ENCODE assay signal across 8 mouse cellular contexts in the genomic region with DNA sequence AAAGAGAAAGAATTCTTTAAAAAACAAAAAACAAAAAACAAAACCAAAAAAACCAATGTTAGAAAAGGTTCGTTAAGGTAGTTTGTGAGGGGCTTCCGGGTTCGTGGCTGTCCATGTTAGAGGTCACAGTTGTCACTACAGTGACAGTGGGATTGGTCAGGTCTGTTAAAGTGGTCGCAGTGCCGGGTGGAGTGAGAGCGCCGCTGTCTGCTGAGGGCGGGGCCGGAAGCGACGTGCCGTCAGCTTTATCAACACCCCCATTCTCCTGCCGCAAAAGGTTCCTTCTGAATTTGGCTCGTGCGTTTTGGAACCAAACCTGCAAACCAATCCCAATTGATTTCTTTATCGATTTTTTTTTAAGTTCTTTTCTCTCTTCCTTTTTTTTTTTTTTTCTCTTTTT. TPM values are rescaled to one million over a fixed set of nuclear protein-coding genes. Genes with fewer than 3 reads are reported as not detected.
DNase-seq lines count a peak whose midpoint lies in the region; ATAC-seq and TF ChIP-seq lines count a peak whose summit lies in the region.

No protein-coding gene starts in this region.

- DNase-seq in heart, adult 2 months = no peak
- DNase-seq in c-Kit-positive CD71-positive TER-119-positive erythroid progenitor cells, embryonic 14.5 days (ENCODE audit: low spot score) = peak; percentile 57
- peak; percentile 65 for DNase-seq in hindbrain, embryonic 11.5 days (ENCODE audit: low spot score)
- DNase-seq in thymus, postnatal 14 days = peak; percentile 62
- no peak for DNase-seq in left cerebral cortex, postnatal 36 days (ENCODE audit: low spot score in 2 of 2)
- DNase-seq in gastrocnemius, adult 8-10 months (ENCODE audit: low spot score in 2 of 2) = no peak

- H3K9me3 ChIP-seq in heart, embryonic 11.5 days (replicated peaks; ENCODE audit: control insufficient read depth, low read length) = no peaks in the 10 kb centered on the region
- H3K9me3 ChIP-seq in hindbrain, embryonic 11.5 days (ENCODE audit: control insufficient read depth, low read length) = no peaks in the 10 kb centered on the region
- H3K9me3 ChIP-seq in megakaryocyte, embryonic 14.5 days = no peaks in the 10 kb centered on the region

- H3K4me3 ChIP-seq in heart, embryonic 11.5 days (ENCODE audit: low read depth, low read length) = peak overlapping the region; percentile 37
- no peak overlapping the region for H3K4me3 ChIP-seq in heart, adult 2 months
- H3K4me3 ChIP-seq in hindbrain, embryonic 11.5 days (ENCODE audit: low read depth, low read length) = peak overlapping the region; percentile 26; the same call in 1 of the 2 replicates
- peak overlapping the region; percentile 91 for H3K4me3 ChIP-seq in megakaryocyte, embryonic 14.5 days (replicated peaks)

- TF ChIP-seq POLR2A in heart, adult 2 months (IDR thresholded peaks at IDR 0.05; ENCODE audit: insufficient read depth, low read depth, low read length) = no peak

- no peaks in the 10 kb centered on the region for H3K79me2 ChIP-seq in heart, adult 2 months (replicated peaks; ENCODE audit: control insufficient read depth, insufficient read depth, low read length)

- H3K27ac ChIP-seq in heart, embryonic 11.5 days (ENCODE audit: low read depth, low read length) = no peak overlapping the region
- H3K27ac ChIP-seq in heart, adult 2 months = no peak overlapping the region
- H3K27ac ChIP-seq in hindbrain, embryonic 11.5 days (ENCODE audit: low read depth, low read length) = no peak overlapping the region

- peaks cover 26% of the 10 kb centered on the region for H3K27me3 ChIP-seq in heart, embryonic 11.5 days (ENCODE audit: control insufficient read depth, insufficient read depth, low read length)
- H3K27me3 ChIP-seq in heart, adult 2 months (ENCODE audit: control insufficient read depth, insufficient read depth, low read length) = peaks cover 5% of the 10 kb centered on the region
- H3K27me3 ChIP-seq in hindbrain, embryonic 11.5 days (ENCODE audit: control insufficient read depth, insufficient read depth, low read length) = peaks cover 30% of the 10 kb centered on the region
- H3K27me3 ChIP-seq in megakaryocyte, embryonic 14.5 days (replicated peaks) = peaks cover 29% of the 10 kb centered on the region

- H3K4me2 ChIP-seq in heart, embryonic 11.5 days = peak overlapping the region; percentile 67
- peak overlapping the region; percentile 36 for H3K4me2 ChIP-seq in hindbrain, embryonic 11.5 days (replicated peaks; ENCODE audit: low read depth, low read length)

- H3K4me1 ChIP-seq in heart, embryonic 11.5 days (ENCODE audit: control insufficient read depth, insufficient read depth, low read length) = no peaks in the 10 kb centered on the region
- no peaks in the 10 kb centered on the region; the same call in 1 of the 2 replicates for H3K4me1 ChIP-seq in heart, adult 2 months (ENCODE audit: control insufficient read depth, insufficient read depth, low read length)
- H3K4me1 ChIP-seq in hindbrain, embryonic 11.5 days (replicated peaks; ENCODE audit: control insufficient read depth, insufficient read depth, low read length) = no peaks in the 10 kb centered on the region
- peaks cover 13% of the 10 kb centered on the region for H3K4me1 ChIP-seq in megakaryocyte, embryonic 14.5 days

- peak; percentile 77; the same call in 1 of the 2 replicates for ATAC-seq in heart, embryonic 11.5 days (replicated peaks; ENCODE audit: insufficient number of reproducible peaks, low FRiP score, low TSS enrichment)
- ATAC-seq in hindbrain, embryonic 11.5 days (ENCODE audit: low FRiP score) = peak; percentile 83

- no peak overlapping the region for H3K9ac ChIP-seq in heart, embryonic 11.5 days (ENCODE audit: low read depth, low read length)
- H3K9ac ChIP-seq in heart, adult 2 months (ENCODE audit: low read depth, low read length) = no peak overlapping the region
- no peak overlapping the region for H3K9ac ChIP-seq in hindbrain, embryonic 11.5 days (ENCODE audit: low read depth, low read length)

- WGBS in heart, embryonic 11.5 days (ENCODE audit: insufficient replicate concordance) = 2% methylated on average over 16 of the region's 16 CpGs
- WGBS in heart, adult 2 months = 2% methylated on average over 16 of the region's 16 CpGs
- under 1% methylated on average over 16 of the region's 16 CpGs for WGBS in hindbrain, embryonic 11.5 days

- H3K36me3 ChIP-seq in heart, embryonic 11.5 days (ENCODE audit: control insufficient read depth, insufficient read depth, low read length) = no peaks in the 10 kb centered on the region
- H3K36me3 ChIP-seq in heart, adult 2 months (ENCODE audit: control insufficient read depth, insufficient read depth, low read length) = no peaks in the 10 kb centered on the region
- H3K36me3 ChIP-seq in hindbrain, embryonic 11.5 days (ENCODE audit: control insufficient read depth, insufficient read depth, low read length) = no peaks in the 10 kb centered on the region
- H3K36me3 ChIP-seq in megakaryocyte, embryonic 14.5 days (replicated peaks; ENCODE audit: low read length) = no peaks in the 10 kb centered on the region

- intact Hi-C loops in heart, adult 2 months (cut with DNase I) = loop anchor here (10.0 kb wide), 2 partner anchors 503 to 507 kb away; no protein-coding TSS in a partner anchor
- intact Hi-C loops in left cerebral cortex, postnatal 36 days (cut with DNase I) = loop anchor here (10.0 kb wide), 1 partner anchor 697 kb away; no protein-coding TSS in a partner anchor

- no peak for TF ChIP-seq EP300 in heart, adult 2 months (IDR thresholded peaks at IDR 0.05; ENCODE audit: insufficient read depth, low read depth, low read length)

- no peak for TF ChIP-seq CTCF in heart, adult 2 months (IDR thresholded peaks at IDR 0.05)

RNA-seq across cellular contexts. Expression of a gene that starts 17.1 kb away (rescaled TPM):
- polyA plus RNA-seq in heart, embryonic 11.5 days (2014; fragmentation: Nextera tagmentation; extraction: Ambion mirVana) = 2.0 and 2.5 TPM in 2 replicates
- total RNA-seq in heart, adult 2 months (2021) = not detected
- not detected in 2 replicates for polyA plus RNA-seq in heart, adult 2 months (2012; rRNA removed)
- polyA plus RNA-seq in hindbrain, embryonic 11.5 days (2014; fragmentation: Nextera tagmentation; extraction: Ambion mirVana) = 31.4 and 32.1 TPM in 2 replicates
- polyA plus RNA-seq in megakaryocyte, embryonic 14.5 days (2012; ENCODE audit: insufficient read depth, low replicate concordance) = not detected in 2 replicates
- total RNA-seq in left cerebral cortex, postnatal 36 days (2021) = 1 to 10 TPM in 1 of 2 experiments, under 1 TPM in 1; 0.27 to 1.2 TPM
- not detected for total RNA-seq in gastrocnemius, adult 8-10 months (2022)

RNA-seq across cellular contexts. Expression of a gene that starts 25.3 kb away (rescaled TPM):
- polyA plus RNA-seq in heart, embryonic 11.5 days (2014; fragmentation: Nextera tagmentation; extraction: Ambion mirVana) = 27.4 and 28.1 TPM in 2 replicates
- total RNA-seq in heart, adult 2 months (2021) = 1 to 10 TPM; 8.0 to 8.3 TPM
- polyA plus RNA-seq in heart, adult 2 months (2012; rRNA removed) = 12.2 and 13.1 TPM in 2 replicates
- 42.4 and 44.6 TPM in 2 replicates for polyA plus RNA-seq in hindbrain, embryonic 11.5 days (2014; fragmentation: Nextera tagmentation; extraction: Ambion mirVana)
- 30.1 and 54.8 TPM in 2 replicates for polyA plus RNA-seq in megakaryocyte, embryonic 14.5 days (2012; ENCODE audit: insufficient read depth, low replicate concordance)
- 10 to 100 TPM; 13.3 to 18.0 TPM for total RNA-seq in left cerebral cortex, postnatal 36 days (2021)
- total RNA-seq in gastrocnemius, adult 8-10 months (2022) = 10 to 100 TPM; 15.9 to 19.9 (median 18.9) TPM

Comparison
In these comparisons a context has a peak if more than half of its experiments do, and no peak if none do; other contexts are left out.
1. DNase-seq: peak in c-Kit-positive CD71-positive TER-119-positive erythroid progenitor cells, embryonic 14.5 days (single experiment), hindbrain, embryonic 11.5 days (single experiment) and thymus, postnatal 14 days (single experiment); none in heart, adult 2 months (0 of 2), left cerebral cortex, postnatal 36 days (0 of 2) and gastrocnemius, adult 8-10 months (0 of 2).